Mouse (Mus musculus) adrenal gland, adult 18-20 months (tissue): ENCODE data around the gene Angel1. TPM values are rescaled to one million over a fixed set of nuclear protein-coding genes. Genes with fewer than 3 reads are reported as not detected.

ENCODE experiments used
- DNase-seq, 2 experiments: peaks; one replicate each; pipeline ENCODE4 v3.0.0; 2021 to 2022; ENCODE audit warnings: low spot score in 2 of 2
- total RNA-seq, 2 experiments: library from RNA; stranded (reverse); gene quantifications; 1 replicate in 1 of 2; 2 replicates in 1 of 2; pipeline ENCODE4 v1.2.3; 2021

Gene Angel1
- total RNA-seq, 2 experiments from 2014 or later = 2.3 to 2.4 TPM

DNA sequence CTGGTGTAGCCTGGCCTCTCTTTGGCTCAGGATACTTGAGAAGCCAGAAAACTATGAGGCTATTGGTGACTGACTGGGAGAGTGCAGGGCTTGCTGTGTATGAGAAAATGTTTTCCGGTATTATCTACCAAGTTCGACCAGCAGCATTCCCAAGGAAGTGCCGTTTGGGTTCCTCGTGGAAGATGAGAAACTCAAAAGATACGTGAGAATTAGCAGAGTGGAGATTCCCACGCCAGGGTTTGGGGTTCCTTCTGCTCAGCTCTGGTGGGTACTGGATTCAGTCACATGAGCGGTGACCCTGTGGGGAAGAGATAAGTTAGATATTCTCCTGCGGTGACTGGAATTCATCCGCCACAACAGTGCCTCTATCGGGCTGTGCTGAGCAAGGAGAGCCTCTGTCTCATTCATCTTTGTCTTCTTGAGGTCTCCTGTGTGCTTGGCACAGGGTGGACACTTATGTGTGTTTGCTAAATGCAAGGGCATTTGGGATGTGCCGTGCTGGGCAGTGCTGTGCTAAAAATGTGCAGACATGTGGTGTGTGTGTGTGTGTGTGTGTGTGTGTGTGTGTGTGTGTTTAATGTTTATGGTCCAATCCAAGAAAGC, 45.6 kb downstream of the Angel1 start:
- DNase-seq = no peak

DNA sequence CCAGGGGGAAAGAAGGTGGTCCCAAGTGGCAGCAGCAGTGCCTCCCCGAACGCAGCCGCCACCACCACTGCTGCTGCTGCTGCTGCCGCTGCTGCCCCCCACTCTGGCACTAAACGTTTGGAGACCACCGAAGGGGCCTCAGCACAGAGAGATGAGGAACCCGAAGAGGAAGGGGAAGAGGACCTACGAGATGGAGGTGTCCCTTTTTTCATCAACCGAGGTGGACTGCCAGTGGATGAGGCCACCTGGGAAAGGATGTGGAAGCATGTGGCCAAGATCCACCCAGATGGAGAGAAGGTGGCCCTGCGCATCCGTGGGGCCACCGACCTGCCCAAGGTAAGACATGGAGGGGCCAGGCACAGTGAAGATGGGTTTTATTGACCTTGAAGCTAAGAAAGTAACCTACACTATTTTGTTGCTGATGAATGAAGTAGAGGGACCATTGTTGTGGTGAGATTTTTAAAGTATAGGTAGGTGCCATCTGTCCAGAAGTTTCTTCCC, 46.2 kb downstream of the Angel1 start:
- DNase-seq = no peak

- no peak for DNase-seq
These were observed 46.7 kb downstream of the Angel1 start for GRCm38 (mm10) chr12:86679546-86679930.

DNA sequence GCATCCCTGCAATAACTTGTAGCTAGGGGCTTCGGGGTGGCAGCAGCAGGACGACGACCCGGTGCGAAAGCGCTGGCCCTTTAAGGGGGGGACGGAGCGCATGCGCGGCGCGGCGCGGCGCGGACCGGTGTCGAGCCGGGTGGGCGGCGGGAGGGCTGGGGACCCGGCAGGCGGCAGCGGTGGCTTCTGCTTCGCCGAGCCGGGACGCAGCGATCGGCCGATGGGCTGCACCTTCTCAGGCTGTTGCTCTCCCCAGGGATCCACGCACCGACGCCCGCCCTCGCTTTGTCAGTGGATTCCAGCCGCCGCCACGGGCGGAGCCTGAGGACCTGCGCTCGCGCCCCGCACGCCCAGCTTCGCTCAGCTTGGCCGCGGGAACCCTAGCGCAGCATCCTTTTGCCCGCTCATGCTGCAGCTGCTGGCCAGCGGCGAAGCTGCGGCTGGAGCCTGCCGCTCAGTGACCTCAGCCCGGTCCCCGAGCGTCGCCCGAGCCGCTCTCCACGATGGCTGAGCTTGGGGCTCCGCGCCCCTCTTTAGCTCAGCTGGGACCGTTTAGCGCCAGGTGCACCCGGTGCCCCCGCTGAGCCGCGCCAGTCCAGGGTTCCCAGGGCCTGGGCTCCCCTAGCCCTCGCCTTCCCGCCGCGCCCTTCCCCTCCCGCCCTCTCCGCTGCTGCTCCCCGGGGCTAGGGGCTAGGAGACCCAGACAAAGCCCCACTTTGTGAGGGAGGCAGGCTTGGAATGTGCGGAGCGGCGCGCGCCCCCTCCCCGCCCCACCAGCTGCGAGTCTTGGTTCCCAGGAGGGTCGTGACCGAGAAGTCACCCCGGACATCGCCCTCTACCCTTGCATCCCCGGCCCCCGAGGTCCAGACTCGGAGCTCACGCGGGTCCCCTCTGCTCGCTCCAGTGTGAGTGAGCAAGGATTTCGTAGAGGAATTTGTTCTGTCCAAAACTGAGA, 47.4 kb downstream of the Angel1 start, which contains the start of gene Vash1:
Gene Vash1, plus strand, starts transcription at position 110 of the 955 bp plus-strand sequence.
- DNase-seq = peak; percentile 64 to 66

GRCm38 (mm10) chr12:86672507-86672906, 53.8 kb downstream of the Angel1 start:
- DNase-seq = no peak

GRCm38 (mm10) chr12:86672105-86672504, 54.2 kb downstream of the Angel1 start:
- DNase-seq = no peak

GRCm38 (mm10) chr12:86668404-86668803, 57.9 kb downstream of the Angel1 start:
- DNase-seq = no peak

GRCm38 (mm10) chr12:86665656-86666055, 60.6 kb downstream of the Angel1 start:
- DNase-seq = no peak

GRCm38 (mm10) chr12:86660466-86660865, 65.8 kb downstream of the Angel1 start:
- DNase-seq = no peak

DNA sequence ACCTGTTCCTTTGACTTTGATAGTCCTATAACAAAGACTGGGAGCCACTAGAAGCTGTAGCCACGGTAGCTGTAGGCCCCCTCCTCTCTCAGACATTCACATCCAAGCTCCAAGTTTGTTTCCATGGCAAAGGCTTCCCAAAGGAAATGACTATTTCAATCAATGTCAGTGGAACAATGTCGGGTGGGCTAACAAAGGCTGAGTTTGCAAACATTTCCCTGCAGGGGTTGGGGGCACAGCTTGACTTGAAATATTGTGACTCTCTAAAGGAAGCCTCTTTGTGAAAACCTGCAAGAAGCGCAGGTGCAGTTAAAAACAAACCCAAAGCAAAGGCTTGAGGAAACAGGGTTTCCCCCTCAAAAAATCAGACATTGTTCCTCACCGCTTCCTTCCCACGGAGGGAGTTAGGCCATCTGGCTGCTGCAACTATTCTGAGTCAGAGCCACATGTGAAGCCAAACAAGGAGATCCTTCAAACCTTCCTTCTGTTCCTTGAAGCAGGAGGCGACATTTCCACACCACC, 66.8 kb downstream of the Angel1 start:
- no peak for DNase-seq

DNA sequence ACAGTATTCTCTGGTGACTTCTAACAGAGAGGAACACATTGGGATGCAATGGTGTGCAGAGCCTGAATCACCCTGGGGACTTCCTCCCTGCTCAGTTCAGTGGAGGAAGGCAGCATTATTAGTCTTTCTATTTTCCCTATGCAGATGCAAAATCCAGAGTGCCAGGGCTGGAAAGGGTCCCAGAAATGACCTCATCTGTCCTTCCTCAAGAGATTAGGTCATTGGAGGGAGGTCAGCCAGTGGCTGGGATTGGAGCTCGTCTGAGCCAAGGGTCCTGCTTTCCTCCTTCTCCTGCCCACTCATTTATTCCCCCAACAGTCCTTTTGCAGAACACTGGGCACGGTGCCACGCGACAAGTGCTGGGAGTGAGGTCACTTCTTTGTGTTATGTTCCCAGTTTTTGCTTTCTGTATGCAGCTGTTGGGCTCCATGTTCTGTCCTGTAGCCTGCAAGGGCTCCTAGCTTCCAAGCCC, 73.7 kb downstream of the Angel1 start:
- peak; percentile 65 to 67 for DNase-seq

DNA sequence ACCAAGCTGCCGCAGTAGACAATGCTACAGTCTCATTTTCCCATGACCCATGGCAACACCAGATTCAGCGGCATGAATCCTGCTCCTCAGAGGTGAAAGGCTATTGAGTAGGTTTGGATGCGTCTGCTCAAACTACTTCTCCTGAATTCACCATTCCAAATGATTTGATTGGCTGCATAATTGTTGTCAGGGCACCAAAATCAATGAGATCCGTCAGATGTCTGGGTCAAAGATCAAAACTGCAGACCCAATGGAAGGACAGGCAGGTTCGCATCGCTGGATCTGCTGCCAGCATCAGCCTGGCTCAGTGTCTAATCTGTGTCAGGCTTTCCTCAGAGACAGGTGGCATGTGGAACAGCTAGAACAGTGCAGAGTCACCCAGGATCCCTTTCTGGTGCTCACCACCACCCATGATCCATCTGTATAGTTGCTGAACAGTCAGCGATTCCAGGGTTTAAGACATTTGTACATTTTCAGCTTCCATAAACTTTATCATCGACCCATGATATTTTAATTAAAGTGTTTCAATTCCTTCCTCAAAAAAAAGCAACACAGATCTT, 74.9 kb downstream of the Angel1 start:
- no peak for DNase-seq

Other genes with a start within 250 kb of the Angel1 start
- gene Vash1, start 47.8 kb downstream of the Angel1 start, total RNA-seq = 1 to 10 TPM; 2.2 to 4.8 TPM
- not detected for gene Lrrc74a, start 7.9 kb upstream of the Angel1 start, total RNA-seq
- gene Irf2bpl, start 158.3 kb upstream of the Angel1 start, total RNA-seq = 10 to 100 TPM; 61.0 to 61.4 TPM
- gene Cipc, start 220.6 kb upstream of the Angel1 start, total RNA-seq = 10 to 100 TPM; 21.8 to 28.5 TPM